Mouse (Mus musculus) liver, embryonic 13.5 days (tissue): ENCODE results near the gene Misp. TPM values are rescaled to one million over a fixed set of nuclear protein-coding genes. Genes with fewer than 3 reads are reported as not detected.

Source experiments
- ATAC-seq: fragments of 200-750 bp; cut with Nextera tagmentation; 2 replicates; pipeline ENCODE4 v1.8.0; 2017; ENCODE audit warnings: low read depth, mild to moderate bottlenecking, moderate number of reproducible peaks, moderate library complexity
- DNase-seq: peaks from one replicate; pipeline ENCODE4 v3.0.0; 2022
- H3K27ac ChIP-seq: fragments of 300-500 bp; sonication (generic); 2 replicates; pipeline ENCODE4 v1.5.1; 2015; ENCODE audit warnings: moderate library complexity, mild to moderate bottlenecking, inconsistent platforms
- H3K27me3 ChIP-seq: fragments of 300-500 bp; sonication (generic); 2 replicates; pipeline ENCODE4 v1.6.1; 2015; ENCODE audit warnings: mild to moderate bottlenecking, inconsistent platforms
- H3K36me3 ChIP-seq: fragments of 300-500 bp; sonication (generic); 2 replicates; pipeline ENCODE4 v1.6.1; 2015; ENCODE audit warnings: mild to moderate bottlenecking, inconsistent platforms
- H3K4me1 ChIP-seq: fragments of 300-500 bp; sonication (generic); replicated peaks from 2 replicates; pipeline ENCODE4 v1.6.1; 2015; ENCODE audit warnings: inconsistent platforms
- H3K4me2 ChIP-seq: fragments of 300-500 bp; sonication (generic); 2 replicates; pipeline ENCODE4 v1.6.1; 2015; ENCODE audit warnings: inconsistent platforms, mild to moderate bottlenecking, moderate library complexity
- H3K4me3 ChIP-seq: fragments of 300-500 bp; sonication (generic); replicated peaks from 2 replicates; pipeline ENCODE4 v1.5.1; 2015; ENCODE audit warnings: mild to moderate bottlenecking, inconsistent platforms
- H3K9ac ChIP-seq: fragments of 300-500 bp; sonication (generic); 2 replicates; pipeline ENCODE4 v1.6.1; 2015; ENCODE audit warnings: mild to moderate bottlenecking, inconsistent platforms
- H3K9me3 ChIP-seq: fragments of 300-500 bp; sonication (generic); replicated peaks from 2 replicates; pipeline ENCODE4 v1.6.1; 2016; ENCODE audit warnings: inconsistent platforms
- WGBS: fragments of 180-500 bp; shearing (Covaris S2); methylation state at CpG from one replicate; pipeline ENCODE4 v1.1.7; 2015; ENCODE audit not compliant: insufficient replicate concordance; 5-methylcytosine and 5-hydroxymethylcytosine counted together
- polyA plus RNA-seq: library from polyadenylated mRNA; unstranded; fragments of >200 nt; fragmentation: Nextera tagmentation; extraction: Ambion mirVana; gene quantifications from 2 replicates; pipeline ENCODE4 v1.2.1, GENCODE M21; 2015

Misp gene
- polyA plus RNA-seq, 1 experiment from 2014 or later: 0.25 TPM

DNA sequence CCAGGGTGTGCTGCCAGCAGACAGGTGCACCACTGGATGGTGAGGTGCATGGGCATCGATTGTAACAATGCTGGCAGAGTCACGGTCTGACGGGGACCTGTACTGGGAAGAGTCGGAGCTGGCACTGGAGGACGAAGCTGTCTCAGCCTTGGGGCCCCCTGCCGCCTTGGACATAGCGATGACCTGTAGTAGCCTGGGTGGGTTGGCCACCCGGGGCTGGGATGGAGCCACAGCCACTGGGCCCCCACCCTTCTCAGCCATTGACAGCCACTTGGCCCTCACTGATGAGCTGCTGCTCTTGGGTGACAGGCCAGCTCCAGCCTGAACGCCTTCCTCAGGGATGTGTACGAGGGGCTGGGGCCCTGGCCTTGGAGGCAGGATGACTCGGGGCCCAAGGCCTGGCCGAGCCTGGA is 44.4 kb downstream of the Misp start:
- ATAC-seq (peak; percentile 31), DNase-seq (no peak)
- H3K4me1 ChIP-seq: peaks cover 9% of the 10 kb centered on the region
- no peaks in the 10 kb centered on the region for H3K9me3 ChIP-seq
- peaks cover 52% of the 10 kb centered on the region for H3K36me3 ChIP-seq
- H3K27me3 ChIP-seq: no peaks in the 10 kb centered on the region
- H3K4me3 ChIP-seq: no peak overlapping the region
- H3K4me2 ChIP-seq: no peak overlapping the region
- 0 out of 2 replicates have a peak overlapping the region, but pooled peaks have one; percentile 36 for H3K27ac ChIP-seq
- no peak overlapping the region for H3K9ac ChIP-seq
- 63% methylated on average over 12 of the region's 12 CpGs for WGBS

DNA sequence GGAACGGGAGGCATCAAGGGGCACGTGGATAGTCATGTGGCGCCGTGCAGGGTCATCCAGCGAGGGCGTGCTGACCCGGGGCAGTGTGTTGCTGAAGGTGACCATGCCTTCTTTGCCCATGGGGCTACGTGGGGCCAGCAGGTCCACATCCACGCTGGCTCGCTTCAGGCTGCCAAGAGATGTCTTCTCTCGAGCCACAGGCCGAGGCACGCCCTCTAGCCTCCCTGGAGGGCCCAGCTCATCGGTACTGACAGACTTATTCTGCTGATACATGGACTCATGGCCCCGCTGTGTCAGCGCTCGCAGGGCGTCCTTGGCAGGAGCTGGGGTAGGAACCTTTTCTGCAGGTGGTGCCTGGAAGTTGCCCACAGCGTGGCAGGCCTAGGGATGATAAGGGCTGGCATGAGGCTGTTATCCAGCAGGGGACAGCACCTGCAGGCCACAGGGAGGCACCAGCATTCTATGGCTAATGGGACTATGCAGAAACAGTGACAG is 45.1 kb downstream of the Misp start:
- ATAC-seq: no peak
- WGBS: 62% methylated on average over 19 of the region's 19 CpGs

GRCm38 (mm10) chr10:79866601-79867000 is 45.8 kb downstream of the Misp start:
- H3K27ac ChIP-seq: no peak overlapping the region
- 80% methylated on average over 11 of the region's 11 CpGs for WGBS
- peaks cover 38% of the 10 kb centered on the region for H3K36me3 ChIP-seq
- DNase-seq (no peak), ATAC-seq (no peak)
- peaks cover 9% of the 10 kb centered on the region; the same call in 1 of the 2 replicates for H3K4me1 ChIP-seq
- no peak overlapping the region for H3K4me2 ChIP-seq
- no peak overlapping the region for H3K9ac ChIP-seq
- H3K4me3 ChIP-seq: no peak overlapping the region
- no peaks in the 10 kb centered on the region for H3K9me3 ChIP-seq
- H3K27me3 ChIP-seq: no peaks in the 10 kb centered on the region

More for the DNA sequence above, 45.1 kb downstream of the Misp start:
- no peak overlapping the region for H3K4me2 ChIP-seq
- H3K4me3 ChIP-seq: no peak overlapping the region
- no peaks in the 10 kb centered on the region for H3K27me3 ChIP-seq
- no peaks in the 10 kb centered on the region for H3K9me3 ChIP-seq
- peaks cover 9% of the 10 kb centered on the region for H3K4me1 ChIP-seq
- no peak for DNase-seq
- H3K36me3 ChIP-seq: peaks cover 46% of the 10 kb centered on the region
- H3K9ac ChIP-seq: no peak overlapping the region
- H3K27ac ChIP-seq: no peak overlapping the region

DNA sequence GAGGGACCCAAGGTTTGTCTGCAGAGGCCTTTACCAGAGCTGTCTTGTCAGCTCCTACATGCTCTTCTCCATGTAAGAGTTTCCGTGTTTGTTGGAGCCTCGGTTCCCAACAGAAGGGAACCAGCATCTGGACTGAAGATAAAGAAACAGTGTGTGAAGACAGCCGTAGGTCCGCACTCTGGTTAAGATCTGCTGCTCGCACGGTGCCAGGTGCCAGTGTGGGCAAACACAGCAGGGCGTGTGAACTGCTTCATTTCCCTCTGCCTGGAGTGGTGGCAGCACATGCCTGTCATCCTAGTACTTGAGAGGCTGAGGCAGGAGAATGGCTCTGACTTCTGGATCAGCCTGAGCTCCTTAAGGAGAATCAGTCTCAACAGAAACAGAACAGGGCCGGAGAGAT is 51.1 kb downstream of the Misp start:
- 82% methylated on average over 8 of the region's 8 CpGs for WGBS
- no peaks in the 10 kb centered on the region for H3K9me3 ChIP-seq
- no peak overlapping the region for H3K27ac ChIP-seq
- DNase-seq: no peak
- no peak overlapping the region for H3K9ac ChIP-seq
- no peaks in the 10 kb centered on the region for H3K36me3 ChIP-seq
- H3K4me2 ChIP-seq: no peak overlapping the region
- H3K27me3 ChIP-seq: peaks cover 33% of the 10 kb centered on the region
- H3K4me1 ChIP-seq: peaks cover 13% of the 10 kb centered on the region
- no peak for ATAC-seq
- no peak overlapping the region for H3K4me3 ChIP-seq

- peaks cover 33% of the 10 kb centered on the region for H3K27me3 ChIP-seq
- no peak for ATAC-seq
- 22% methylated on average over 3 of the region's 3 CpGs for WGBS
- H3K27ac ChIP-seq: no peak overlapping the region
- no peaks in the 10 kb centered on the region for H3K36me3 ChIP-seq
- H3K4me3 ChIP-seq: no peak overlapping the region
- no peaks in the 10 kb centered on the region for H3K9me3 ChIP-seq
- no peak overlapping the region for H3K9ac ChIP-seq
- no peak overlapping the region; the same call in 1 of the 2 replicates for H3K4me2 ChIP-seq
- H3K4me1 ChIP-seq: peaks cover 23% of the 10 kb centered on the region
- no peak for DNase-seq
Measured at GRCm38 (mm10) chr10:79872862-79873261, 52.1 kb downstream of the Misp start.

DNA sequence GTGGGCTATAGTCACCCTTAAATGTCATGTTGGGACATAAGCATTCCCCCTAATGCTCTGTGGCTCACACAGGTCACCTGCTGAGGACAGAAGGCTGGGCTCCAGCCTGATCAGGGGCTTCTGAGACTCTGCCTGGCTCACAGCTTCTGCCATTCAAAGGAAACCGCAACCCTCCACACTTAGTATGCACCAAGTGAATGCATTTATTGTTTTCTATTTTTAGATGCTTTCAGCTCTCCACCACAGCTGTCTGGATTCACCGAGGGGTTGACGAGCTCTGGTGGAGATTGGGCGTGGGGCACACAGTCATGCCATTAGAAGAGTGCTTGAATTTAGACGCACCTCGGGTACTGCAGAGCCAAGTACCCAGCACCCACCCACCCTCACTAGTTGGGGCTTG is 52.5 kb downstream of the Misp start:
- ATAC-seq: no peak
- H3K4me2 ChIP-seq: no peak overlapping the region; the same call in 1 of the 2 replicates
- no peak overlapping the region for H3K9ac ChIP-seq

GRCm38 (mm10) chr10:79873715-79874289 is 53.0 kb downstream of the Misp start:
- Histone ChIP-seq H3K9me3 (no peaks in the 10 kb centered on the region), H3K4me1 (peaks cover 32% of the 10 kb centered on the region), H3K4me3 (peak overlapping the region; percentile 58), H3K4me2 (peak overlapping the region; percentile 75), H3K27me3 (peaks cover 33% of the 10 kb centered on the region), H3K9ac (peak overlapping the region; percentile 62), H3K27ac (no peak overlapping the region), H3K36me3 (no peaks in the 10 kb centered on the region)
- DNase-seq: no peak
- no peak for ATAC-seq
- WGBS: 3% methylated on average over 26 of the region's 26 CpGs

More for the DNA sequence above, 52.5 kb downstream of the Misp start:
- Histone ChIP-seq H3K4me1 (peaks cover 28% of the 10 kb centered on the region), H3K36me3 (no peaks in the 10 kb centered on the region), H3K27me3 (peaks cover 33% of the 10 kb centered on the region), H3K9me3 (no peaks in the 10 kb centered on the region), H3K27ac (no peak overlapping the region), H3K4me3 (peak overlapping the region; percentile 58)
- WGBS: 9% methylated on average over 6 of the region's 6 CpGs
- no peak for DNase-seq

- Histone ChIP-seq H3K36me3 (no peaks in the 10 kb centered on the region), H3K4me3 (peak within 1 kb of the TSS; percentile 58), H3K9me3 (no peaks in the 10 kb centered on the region), H3K27me3 (peaks cover 35% of the 10 kb centered on the region), H3K4me2 (peak within 1 kb of the TSS; percentile 75), H3K9ac (peak within 1 kb of the TSS; percentile 62), H3K27ac (no peak within 1 kb of the TSS), H3K4me1 (peaks cover 35% of the 10 kb centered on the region)
- no peak; the same call in 1 of the 2 replicates for ATAC-seq
- DNase-seq: no peak
- under 1% methylated on average over 34 of the region's 57 CpGs for WGBS
Measured at GRCm38 (mm10) chr10:79874290-79874862, 53.6 kb downstream of the Misp start, which contains the start of the genes Prtn3 and Plppr3. TSS of gene Prtn3 (plus strand) at chr10:79874476. TSS of gene Plppr3 (minus strand) at chr10:79874634.

DNA sequence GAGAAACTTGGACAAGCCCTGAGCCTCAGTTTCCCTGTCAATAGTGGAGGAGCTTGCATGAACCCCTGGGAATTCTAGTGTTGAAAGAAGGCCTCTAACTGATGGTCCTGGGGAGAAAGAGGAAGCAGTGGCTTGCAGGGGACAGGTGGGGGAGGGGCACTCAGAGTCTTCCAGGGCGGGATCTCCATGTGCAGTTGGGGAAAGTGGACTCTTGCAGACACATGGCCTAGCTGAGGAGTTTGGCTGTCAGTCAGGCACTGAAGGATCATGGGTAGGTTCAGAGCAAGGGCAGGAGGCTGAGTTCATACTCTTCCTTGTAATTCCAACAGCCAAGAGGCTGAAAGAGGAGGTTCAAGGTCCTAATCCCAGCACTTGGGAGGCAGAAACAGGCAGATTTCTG is 56.4 kb downstream of the Misp start:
- Histone ChIP-seq H3K36me3 (no peaks in the 10 kb centered on the region), H3K27me3 (peaks cover 43% of the 10 kb centered on the region), H3K9me3 (no peaks in the 10 kb centered on the region), H3K4me3 (no peak overlapping the region), H3K9ac (no peak overlapping the region), H3K27ac (peak overlapping the region; percentile 44), H3K4me1 (peaks cover 62% of the 10 kb centered on the region), H3K4me2 (no peak overlapping the region)
- 9% methylated on average over 1 of the region's 1 CpGs for WGBS
- ATAC-seq (no peak), DNase-seq (no peak)

DNA sequence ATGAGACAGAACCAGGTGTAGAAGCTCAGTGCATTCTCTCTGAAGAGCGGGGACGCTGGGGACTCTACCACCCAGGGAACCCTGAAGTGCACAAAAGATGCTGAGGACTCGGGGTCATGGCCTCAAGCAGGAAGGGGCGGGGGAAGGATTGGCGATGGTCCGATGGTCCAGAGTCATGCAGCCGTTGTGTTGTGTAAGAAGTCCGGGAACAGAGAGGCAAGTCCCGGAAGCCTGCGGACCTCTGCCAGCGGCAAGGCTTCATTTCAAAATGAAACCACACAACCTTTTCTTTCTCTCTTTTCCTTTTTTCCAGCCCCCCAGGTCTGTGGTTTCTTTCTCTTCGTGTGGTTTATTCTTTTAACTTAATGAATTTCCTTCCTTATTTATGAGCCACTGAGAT is 57.0 kb downstream of the Misp start:
- Histone ChIP-seq H3K4me3 (no peak overlapping the region), H3K4me1 (peaks cover 68% of the 10 kb centered on the region), H3K4me2 (peak overlapping the region; percentile 28), H3K9ac (no peak overlapping the region), H3K36me3 (no peaks in the 10 kb centered on the region), H3K27ac (peak overlapping the region; percentile 44), H3K9me3 (no peaks in the 10 kb centered on the region), H3K27me3 (peaks cover 44% of the 10 kb centered on the region)
- 10% methylated on average over 12 of the region's 12 CpGs for WGBS
- ATAC-seq (no peak), DNase-seq (no peak)

DNA sequence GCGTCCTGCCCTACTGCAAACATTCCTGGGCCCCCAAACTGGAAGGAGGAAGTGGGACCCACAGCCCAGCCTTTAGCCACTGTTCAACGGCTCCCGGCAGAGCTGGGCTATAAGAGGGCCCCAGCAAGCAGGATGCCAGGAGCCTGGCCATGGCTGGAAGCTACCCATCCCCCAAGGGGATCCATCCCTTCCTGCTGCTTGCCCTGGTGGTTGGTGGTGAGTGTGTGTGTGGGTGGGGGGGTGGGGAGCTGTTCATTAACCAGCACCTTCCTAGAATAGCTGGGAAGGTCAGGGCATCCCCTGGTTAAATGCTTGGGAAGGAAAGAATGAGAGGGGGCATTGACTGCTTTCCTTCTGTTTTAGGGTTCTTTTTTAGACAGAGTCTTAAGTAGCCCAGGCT is 58.7 kb downstream of the Misp start:
- H3K4me3 ChIP-seq: no peak overlapping the region
- H3K4me2 ChIP-seq: peak overlapping the region; percentile 56
- H3K27ac ChIP-seq: peak overlapping the region; percentile 55; the same call in 1 of the 2 replicates
- DNase-seq (no peak), ATAC-seq (no peak; the same call in 1 of the 2 replicates)
- WGBS: 18% methylated on average over 3 of the region's 3 CpGs
- H3K27me3 ChIP-seq: peaks cover 34% of the 10 kb centered on the region
- no peaks in the 10 kb centered on the region for H3K9me3 ChIP-seq
- no peaks in the 10 kb centered on the region for H3K36me3 ChIP-seq
- H3K9ac ChIP-seq: no peak overlapping the region; the same call in 1 of the 2 replicates
- peaks cover 72% of the 10 kb centered on the region for H3K4me1 ChIP-seq
